Mouse (Mus musculus): ENCODE measurements around the gene Smad6. TPM values are rescaled to one million over a fixed set of nuclear protein-coding genes. Genes with fewer than 3 reads are reported as not detected.

The Smad6 gene
- polyA plus RNA-seq (2014; fragmentation: Illumina TruSeq; extraction: RNeasy Lipid Tissue Mini Kit (QIAGEN cat#74804); ENCODE audit: low read depth, low replicate concordance), result 2.2 TPM

GRCm38 (mm10) chr9:64021853-64022561, at the start of gene Smad6:
Gene Smad6 (minus strand): TSS chr9:64022059.

Other genes with a start within 250 kb of the Smad6 start
- not detected for gene Lctl, start 95.1 kb upstream of the Smad6 start, polyA plus RNA-seq (2014; fragmentation: Illumina TruSeq; extraction: RNeasy Lipid Tissue Mini Kit (QIAGEN cat#74804); ENCODE audit: low read depth, low replicate concordance)
- 78.5 TPM for gene Zwilch, start 151.0 kb upstream of the Smad6 start, polyA plus RNA-seq (2014; fragmentation: Illumina TruSeq; extraction: RNeasy Lipid Tissue Mini Kit (QIAGEN cat#74804); ENCODE audit: low read depth, low replicate concordance)
- 183 TPM for gene Rpl4, start 151.3 kb upstream of the Smad6 start, polyA plus RNA-seq (2014; fragmentation: Illumina TruSeq; extraction: RNeasy Lipid Tissue Mini Kit (QIAGEN cat#74804); ENCODE audit: low read depth, low replicate concordance)
- gene Snapc5, start 157.2 kb upstream of the Smad6 start, polyA plus RNA-seq (2014; fragmentation: Illumina TruSeq; extraction: RNeasy Lipid Tissue Mini Kit (QIAGEN cat#74804); ENCODE audit: low read depth, low replicate concordance), result 43.4 TPM
- gene Uchl4, start 213.1 kb upstream of the Smad6 start, polyA plus RNA-seq (2014; fragmentation: Illumina TruSeq; extraction: RNeasy Lipid Tissue Mini Kit (QIAGEN cat#74804); ENCODE audit: low read depth, low replicate concordance), result 1.1 TPM
- gene Map2k1, start 231.6 kb upstream of the Smad6 start, polyA plus RNA-seq (2014; fragmentation: Illumina TruSeq; extraction: RNeasy Lipid Tissue Mini Kit (QIAGEN cat#74804); ENCODE audit: low read depth, low replicate concordance), result 5.9 TPM